Mouse (Mus musculus) MEL (cell line): ENCODE measurements around the gene Neurod2. TPM values are rescaled to one million over a fixed set of nuclear protein-coding genes. Genes with fewer than 3 reads are reported as not detected.

Experiments used
- DNase-seq: peaks from one replicate; pipeline ENCODE4 v3.0.0; 2011; ENCODE audit warnings: low read depth, low spot score
- H3K27ac ChIP-seq: 2 replicates; pipeline ENCODE4 v1.5.1; 2012; ENCODE audit warnings: low read depth, mild to moderate bottlenecking, control low read depth, low read length, moderate library complexity; ENCODE audit not compliant: control insufficient read depth
- H3K27me3 ChIP-seq, 2 experiments: fragments of 150-350 bp in 1 of 2; sonication (generic) in 1 of 2; 2 replicates each; pipeline ENCODE4 v1.6.1; 2012; ENCODE audit warnings: low read length in 2 of 2, mild to moderate bottlenecking in 2 of 2, improper control_type of control experiment in 1 of 2, moderate library complexity in 1 of 2; ENCODE audit not compliant: insufficient read depth in 2 of 2, control insufficient read depth in 1 of 2
- H3K36me3 ChIP-seq, 2 experiments: 2 replicates each; pipeline ENCODE4 v1.6.1; 2012 to 2014; ENCODE audit warnings: low read length in 2 of 2, improper control_type of control experiment in 1 of 2, inconsistent platforms in 1 of 2, mild to moderate bottlenecking in 1 of 2; ENCODE audit not compliant: insufficient read depth in 2 of 2, control insufficient read depth in 1 of 2
- H3K4me1 ChIP-seq, 2 experiments: fragments of 150-350 bp in 1 of 2; sonication (generic) in 1 of 2; 2 replicates each; pipeline ENCODE4 v1.6.1; 2012; ENCODE audit warnings: low read length in 2 of 2, improper control_type of control experiment in 1 of 2, mild to moderate bottlenecking in 1 of 2; ENCODE audit not compliant: insufficient read depth in 2 of 2, control insufficient read depth in 1 of 2
- H3K4me3 ChIP-seq, 2 experiments: fragments of 150-350 bp in 1 of 2; sonication (generic) in 1 of 2; 2 replicates each; pipeline ENCODE4 v1.5.1; 2012; ENCODE audit warnings: low read depth in 2 of 2, low read length in 2 of 2, mild to moderate bottlenecking in 2 of 2, moderate library complexity in 2 of 2, control low read depth in 1 of 2, improper control_type of control experiment in 1 of 2; ENCODE audit not compliant: control insufficient read depth in 1 of 2, insufficient read depth in 1 of 2
- H3K79me2 ChIP-seq: 2 replicates; pipeline ENCODE4 v1.6.1; 2012; ENCODE audit warnings: mild to moderate bottlenecking, low read length, moderate library complexity; ENCODE audit not compliant: control insufficient read depth, poor library complexity, insufficient read depth
- H3K9ac ChIP-seq: 2 replicates; pipeline ENCODE4 v1.6.1; 2012; ENCODE audit warnings: low read depth, mild to moderate bottlenecking, control low read depth, low read length, moderate library complexity; ENCODE audit not compliant: control insufficient read depth, poor library complexity, severe bottlenecking
- H3K9me3 ChIP-seq: fragments of 150-350 bp; sonication (generic); replicated peaks from 2 replicates; pipeline ENCODE4 v1.6.1; 2012; ENCODE audit warnings: mild to moderate bottlenecking, low read length, improper control_type of control experiment, moderate library complexity; ENCODE audit not compliant: insufficient read depth
- BHLHE40 ChIP-seq: IDR thresholded peaks from 2 replicates; pipeline ENCODE4 v1.6.1; 2012; ENCODE audit warnings: low read depth, mild to moderate bottlenecking, inconsistent platforms, low read length, improper control_type of control experiment, borderline replicate concordance
- CHD1 ChIP-seq: IDR thresholded peaks from 2 replicates; pipeline ENCODE4 v1.6.1; 2012; ENCODE audit warnings: low read depth, mild to moderate bottlenecking, inconsistent platforms, low read length, improper control_type of control experiment
- CHD2 ChIP-seq: IDR thresholded peaks from 2 replicates; pipeline ENCODE4 v1.6.1; 2011; ENCODE audit warnings: low read length, improper control_type of control experiment
- CTCF ChIP-seq, 3 experiments: IDR thresholded peaks in 2 of 3; conservative IDR thresholded peaks in 1 of 3; 2 replicates each; pipeline ENCODE4 v1.5.1; 2011 to 2012; ENCODE audit warnings: low read length in 3 of 3, low read depth in 2 of 3, mild to moderate bottlenecking in 2 of 3, improper control_type of control experiment in 1 of 3, inconsistent platforms in 1 of 3, mixed read lengths in 1 of 3, moderate library complexity in 1 of 3; ENCODE audit not compliant: control insufficient read depth in 1 of 3, insufficient read depth in 1 of 3, poor library complexity in 1 of 3, severe bottlenecking in 1 of 3
- E2F4 ChIP-seq: IDR thresholded peaks from 2 replicates; pipeline ENCODE4 v1.6.1; 2011; ENCODE audit warnings: low read depth, low read length, improper control_type of control experiment, borderline replicate concordance
- ELF1 ChIP-seq: IDR thresholded peaks from 2 replicates; pipeline ENCODE4 v1.6.1; 2014; ENCODE audit warnings: low read depth, mild to moderate bottlenecking, inconsistent platforms, low read length, improper control_type of control experiment, moderate library complexity
- EP300 ChIP-seq, 2 experiments: IDR thresholded peaks; 2 replicates each; pipeline ENCODE4 v1.6.1; 2011; ENCODE audit warnings: improper control_type of control experiment in 2 of 2, low read length in 2 of 2, low read depth in 1 of 2, mild to moderate bottlenecking in 1 of 2
- ETS1 ChIP-seq: IDR thresholded peaks from 2 replicates; pipeline ENCODE4 v1.6.1; 2012; ENCODE audit warnings: low read depth, mild to moderate bottlenecking, inconsistent platforms, low read length, improper control_type of control experiment, moderate library complexity
- GABPA ChIP-seq: IDR thresholded peaks from 2 replicates; pipeline ENCODE4 v1.6.1; 2012; ENCODE audit warnings: low read depth, mild to moderate bottlenecking, inconsistent platforms, low read length, improper control_type of control experiment, moderate library complexity
- GATA1 ChIP-seq: IDR thresholded peaks from 2 replicates; pipeline ENCODE4 v1.6.1; 2011; ENCODE audit warnings: low read depth, low read length, improper control_type of control experiment
- HCFC1 ChIP-seq: IDR thresholded peaks from 2 replicates; pipeline ENCODE4 v1.6.1; 2012; ENCODE audit warnings: low read depth, mild to moderate bottlenecking, inconsistent platforms, low read length, improper control_type of control experiment, moderate library complexity
- JUND ChIP-seq: IDR thresholded peaks from 2 replicates; pipeline ENCODE4 v1.6.1; 2011; ENCODE audit warnings: low read depth, mild to moderate bottlenecking, improper control_type of control experiment, low read length
- KAT2A ChIP-seq: conservative IDR thresholded peaks from 2 replicates; pipeline ENCODE4 v1.6.1; 2012; ENCODE audit warnings: low read depth, low read length, improper control_type of control experiment, inconsistent platforms
- MAX ChIP-seq: IDR thresholded peaks from 2 replicates; pipeline ENCODE4 v1.6.1; 2011; ENCODE audit warnings: low read length, improper control_type of control experiment
- MAZ ChIP-seq: IDR thresholded peaks from 2 replicates; pipeline ENCODE4 v1.6.1; 2012; ENCODE audit warnings: low read depth, mild to moderate bottlenecking, inconsistent platforms, low read length, improper control_type of control experiment
- MXI1 ChIP-seq: IDR thresholded peaks from 2 replicates; pipeline ENCODE4 v1.6.1; 2011; ENCODE audit warnings: mild to moderate bottlenecking, low read depth, low read length, improper control_type of control experiment
- MYB ChIP-seq: IDR thresholded peaks from 2 replicates; pipeline ENCODE4 v1.6.1; 2011; ENCODE audit warnings: mild to moderate bottlenecking, low read depth, low read length, improper control_type of control experiment
- MYC ChIP-seq: IDR thresholded peaks from 2 replicates; pipeline ENCODE4 v1.6.1; 2011; ENCODE audit warnings: low read depth, mild to moderate bottlenecking, low read length, improper control_type of control experiment, moderate library complexity
- NELFE ChIP-seq: IDR thresholded peaks from 2 replicates; pipeline ENCODE4 v1.6.1; 2011; ENCODE audit warnings: low read depth, low read length, improper control_type of control experiment
- NRF1 ChIP-seq: IDR thresholded peaks from 2 replicates; pipeline ENCODE4 v1.6.1; 2014; ENCODE audit warnings: low read depth, mild to moderate bottlenecking, inconsistent platforms, low read length, improper control_type of control experiment, moderate library complexity; ENCODE audit not compliant: poor library complexity, insufficient read depth, severe bottlenecking
- POLR2AphosphoS2 ChIP-seq: IDR thresholded peaks from 2 replicates; pipeline ENCODE4 v1.6.1; 2011; ENCODE audit warnings: low read length, improper control_type of control experiment
- POLR2AphosphoS5 ChIP-seq: IDR thresholded peaks from 2 replicates; pipeline ENCODE4 v1.6.1; 2012; ENCODE audit warnings: low read depth, borderline replicate concordance, mild to moderate bottlenecking, inconsistent platforms, low read length, moderate library complexity, mixed read lengths
- RAD21 ChIP-seq: IDR thresholded peaks from 2 replicates; pipeline ENCODE4 v1.6.1; 2011; ENCODE audit warnings: mild to moderate bottlenecking, low read depth, low read length, improper control_type of control experiment
- SIN3A ChIP-seq: IDR thresholded peaks from 2 replicates; pipeline ENCODE4 v1.6.1; 2012; ENCODE audit warnings: low read length, improper control_type of control experiment, inconsistent platforms
- SMC3 ChIP-seq: IDR thresholded peaks from 2 replicates; pipeline ENCODE4 v1.6.1; 2011; ENCODE audit warnings: low read depth, low read length, improper control_type of control experiment
- TAL1 ChIP-seq: IDR thresholded peaks from 2 replicates; pipeline ENCODE4 v1.6.1; 2012; ENCODE audit warnings: mild to moderate bottlenecking, inconsistent platforms, low read length, moderate library complexity, mixed read lengths
- TBP ChIP-seq: IDR thresholded peaks from 2 replicates; pipeline ENCODE4 v1.8.0; 2011; ENCODE audit warnings: low read depth, low read length, improper control_type of control experiment
- TCF12 ChIP-seq: IDR thresholded peaks from 2 replicates; pipeline ENCODE4 v1.6.1; 2014; ENCODE audit warnings: low read depth, mild to moderate bottlenecking, inconsistent platforms, low read length, improper control_type of control experiment, moderate library complexity
- USF1 ChIP-seq: IDR thresholded peaks from 2 replicates; pipeline ENCODE4 v1.6.1; 2014; ENCODE audit warnings: low read depth, mild to moderate bottlenecking, inconsistent platforms, low read length, improper control_type of control experiment, moderate library complexity
- USF2 ChIP-seq, 2 experiments: IDR thresholded peaks; 2 replicates each; pipeline ENCODE4 v1.6.1; 2011 to 2012; ENCODE audit warnings: improper control_type of control experiment in 2 of 2, low read length in 2 of 2, borderline replicate concordance in 1 of 2, inconsistent platforms in 1 of 2, low read depth in 1 of 2, mild to moderate bottlenecking in 1 of 2; ENCODE audit not compliant: insufficient read depth in 1 of 2
- ZC3H11A ChIP-seq: IDR thresholded peaks from 2 replicates; pipeline ENCODE4 v1.6.1; 2012; ENCODE audit warnings: low read depth, mild to moderate bottlenecking, inconsistent platforms, low read length, improper control_type of control experiment
- ZKSCAN1 ChIP-seq: IDR thresholded peaks from 2 replicates; pipeline ENCODE4 v1.6.1; 2012; ENCODE audit warnings: low read depth, mild to moderate bottlenecking, inconsistent platforms, low read length, improper control_type of control experiment, moderate library complexity
- ZMIZ1 ChIP-seq: IDR thresholded peaks from 2 replicates; pipeline ENCODE4 v1.6.1; 2012; ENCODE audit warnings: low read depth, mild to moderate bottlenecking, inconsistent platforms, low read length, improper control_type of control experiment, moderate library complexity
- ZNF384 ChIP-seq: IDR thresholded peaks from 2 replicates; pipeline ENCODE4 v1.6.1; 2012; ENCODE audit warnings: low read depth, mild to moderate bottlenecking, inconsistent platforms, low read length, improper control_type of control experiment
- polyA plus RNA-seq, 2 experiments: library from polyadenylated mRNA; stranded (reverse) in 1 of 2; unstranded in 1 of 2; fragments of >175 nt in 1 of 2; fragments of >200 nt in 1 of 2; gene quantifications; 2 replicates each; pipeline versions ENCODE4 v1.2.1 to v1.2.4; 2012; ENCODE audit warnings: low replicate concordance in 2 of 2, low read depth in 1 of 2; ENCODE audit not compliant: insufficient read length in 2 of 2, insufficient read depth in 1 of 2, missing spikeins in 1 of 2
- total RNA-seq: library from RNA; depleted of rRNA; stranded (reverse); fragments of 300-350 nt; gene quantifications from 2 replicates; pipeline ENCODE4 v1.2.3, GENCODE M21; 2012

Neurod2 gene
- total and polyA plus RNA-seq, 3 experiments: not detected

DNA sequence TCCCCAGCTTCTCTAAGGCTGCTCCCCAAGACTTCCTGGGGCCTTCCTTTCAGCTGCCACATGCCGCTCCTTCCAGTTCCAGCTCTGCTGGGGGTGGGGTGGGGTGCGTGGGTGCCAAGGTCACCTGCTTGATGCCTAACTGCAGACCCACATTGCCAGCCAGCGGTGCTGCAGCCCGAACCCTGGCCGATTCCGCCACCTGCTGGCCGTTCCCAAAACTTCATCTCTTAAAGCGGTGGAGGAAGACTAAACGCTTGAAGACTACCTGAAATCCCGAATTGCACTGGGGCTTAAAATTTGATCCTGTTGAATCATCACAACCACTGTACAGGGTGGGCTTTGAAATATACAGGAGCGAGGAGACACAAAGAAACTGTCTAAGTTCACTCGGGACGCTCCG is 15.8 kb upstream of the Neurod2 start:
- peak overlapping the region; percentile 54 to 66 for H3K4me3 ChIP-seq
- peaks cover 5% of the 10 kb centered on the region for H3K79me2 ChIP-seq
- H3K27me3 ChIP-seq: no peaks in the 10 kb centered on the region
- no peaks in the 10 kb centered on the region for H3K9me3 ChIP-seq
- no peak overlapping the region for H3K27ac ChIP-seq
- peak overlapping the region; percentile 45; the same call in 1 of the 2 replicates for H3K9ac ChIP-seq
- H3K4me1 ChIP-seq: peaks cover 4 to 27% of the 10 kb centered on the region in 2 experiments; a peak in 3 of 4 replicates
- peak; percentile 90 for DNase-seq
- H3K36me3 ChIP-seq: peaks cover 0 to 11% of the 10 kb centered on the region in 2 experiments; a peak in 2 of 4 replicates
- TF ChIP-seq ZMIZ1 (no peak), JUND (no peak), RAD21 (peak; percentile 64), ZC3H11A (peak; percentile 33; the same call in 1 of the 2 replicates), GATA1 (no peak), MAX (no peak), EP300 (IDR thresholded peaks at IDR 0.05; ENCODE audit: low read depth in 1 of 2, low read length in 2 of 2) (peak in 1 of 2 experiments; percentile 7; a peak in 1 of 4 replicates), SMC3 (peak; percentile 73), POLR2AphosphoS5 (no peak), CTCF (IDR thresholded peaks at IDR 0.05 in 2 of 3, conservative IDR thresholded peaks at IDR 0.05 in 1 of 3; ENCODE audit: control insufficient read depth in 1 of 3, insufficient read depth in 1 of 3, low read depth in 2 of 3, low read length in 3 of 3, poor library complexity in 1 of 3, severe bottlenecking in 1 of 3) (peak; percentile 72 to 96 (median 94)), NELFE (no peak), ETS1 (no peak), MYC (0 out of 2 replicates have a peak, but pooled peaks have one; percentile 43), MXI1 (peak; percentile 53; the same call in 1 of the 2 replicates), E2F4 (no peak), CHD2 (no peak), ZKSCAN1 (no peak), TCF12 (no peak), USF2 (IDR thresholded peaks at IDR 0.05; ENCODE audit: borderline replicate concordance in 1 of 2, insufficient read depth in 1 of 2, low read depth in 1 of 2, low read length in 2 of 2) (no peak), TBP (no peak), ELF1 (no peak), USF1 (no peak), MYB (no peak), NRF1 (no peak), TAL1 (no peak), CHD1 (no peak), MAZ (peak; percentile 82; the same call in 1 of the 2 replicates), HCFC1 (peak; percentile 46; the same call in 1 of the 2 replicates), KAT2A (no peak), SIN3A (peak; percentile 67; the same call in 1 of the 2 replicates), GABPA (no peak), POLR2AphosphoS2 (no peak), ZNF384 (0 out of 2 replicates have a peak, but pooled peaks have one; percentile 10), BHLHE40 (peak; percentile 28; the same call in 1 of the 2 replicates)
